Mouse (Mus musculus): Measurements from ENCODE around the gene Pkib. TPM values are rescaled to one million over a fixed set of nuclear protein-coding genes. Genes with fewer than 3 reads are reported as not detected.

The Pkib gene
- polyA plus RNA-seq, 1 experiment from 2014 or later, result 2.3 TPM

GRCm38 (mm10) chr10:57744128-57744765 is 112.5 kb downstream of the Pkib start:
- no peak overlapping the region for H3K4me2 ChIP-seq (ENCODE audit: low read depth, low read length)
- WGBS, result 53% methylated on average over 2 of the region's 2 CpGs
- no peaks in the 10 kb centered on the region; the same call in 1 of the 2 replicates for H3K27me3 ChIP-seq (ENCODE audit: control insufficient read depth, insufficient read depth, low read length)
- H3K36me3 ChIP-seq (ENCODE audit: control insufficient read depth, insufficient read depth, low read length), result no peaks in the 10 kb centered on the region
- no peaks in the 10 kb centered on the region for H3K4me1 ChIP-seq (ENCODE audit: control insufficient read depth, insufficient read depth, low read length)
- no peaks in the 10 kb centered on the region for H3K9me3 ChIP-seq (replicated peaks; ENCODE audit: control insufficient read depth, low read length)
- no peak overlapping the region for H3K27ac ChIP-seq (ENCODE audit: low read length)
- H3K9ac ChIP-seq (ENCODE audit: low read length), result no peak overlapping the region
- H3K4me3 ChIP-seq (replicated peaks; ENCODE audit: low read length), result no peak overlapping the region
- no peak for ATAC-seq (ENCODE audit: insufficient read depth, low FRiP score)

GRCm38 (mm10) chr10:57745452-57745851 is 113.7 kb downstream of the Pkib start:
- no peak for ATAC-seq (ENCODE audit: insufficient read depth, low FRiP score)
- Histone ChIP-seq H3K4me1 (ENCODE audit: control insufficient read depth, insufficient read depth, low read length) (no peaks in the 10 kb centered on the region), H3K9me3 (replicated peaks; ENCODE audit: control insufficient read depth, low read length) (no peaks in the 10 kb centered on the region), H3K36me3 (ENCODE audit: control insufficient read depth, insufficient read depth, low read length) (no peaks in the 10 kb centered on the region), H3K9ac (ENCODE audit: low read length) (no peak overlapping the region), H3K27ac (ENCODE audit: low read length) (no peak overlapping the region), H3K4me2 (ENCODE audit: low read depth, low read length) (no peak overlapping the region), H3K4me3 (replicated peaks; ENCODE audit: low read length) (no peak overlapping the region), H3K27me3 (ENCODE audit: control insufficient read depth, insufficient read depth, low read length) (no peaks in the 10 kb centered on the region; the same call in 1 of the 2 replicates)

GRCm38 (mm10) chr10:57747127-57747526 is 115.3 kb downstream of the Pkib start:
- no peaks in the 10 kb centered on the region for H3K4me1 ChIP-seq (ENCODE audit: control insufficient read depth, insufficient read depth, low read length)
- H3K27me3 ChIP-seq (ENCODE audit: control insufficient read depth, insufficient read depth, low read length), result no peaks in the 10 kb centered on the region
- no peak overlapping the region for H3K4me2 ChIP-seq (ENCODE audit: low read depth, low read length)
- no peak; the same call in 1 of the 2 replicates for ATAC-seq (ENCODE audit: insufficient read depth, low FRiP score)
- H3K27ac ChIP-seq (ENCODE audit: low read length), result no peak overlapping the region
- H3K9me3 ChIP-seq (replicated peaks; ENCODE audit: control insufficient read depth, low read length), result no peaks in the 10 kb centered on the region
- no peak overlapping the region for H3K4me3 ChIP-seq (replicated peaks; ENCODE audit: low read length)
- H3K9ac ChIP-seq (ENCODE audit: low read length), result no peak overlapping the region
- no peaks in the 10 kb centered on the region for H3K36me3 ChIP-seq (ENCODE audit: control insufficient read depth, insufficient read depth, low read length)

- no peak for ATAC-seq (ENCODE audit: insufficient read depth, low FRiP score)
- Histone ChIP-seq H3K4me1 (ENCODE audit: control insufficient read depth, insufficient read depth, low read length) (no peaks in the 10 kb centered on the region), H3K9me3 (replicated peaks; ENCODE audit: control insufficient read depth, low read length) (no peaks in the 10 kb centered on the region), H3K27me3 (ENCODE audit: control insufficient read depth, insufficient read depth, low read length) (no peaks in the 10 kb centered on the region), H3K9ac (ENCODE audit: low read length) (no peak overlapping the region), H3K4me3 (replicated peaks; ENCODE audit: low read length) (no peak overlapping the region), H3K27ac (ENCODE audit: low read length) (no peak overlapping the region), H3K36me3 (ENCODE audit: control insufficient read depth, insufficient read depth, low read length) (no peaks in the 10 kb centered on the region), H3K4me2 (ENCODE audit: low read depth, low read length) (no peak overlapping the region)
- WGBS, result 52% methylated on average over 1 of the region's 1 CpGs
Measured at GRCm38 (mm10) chr10:57753343-57753742, 121.6 kb downstream of the Pkib start.

- Histone ChIP-seq H3K9ac (ENCODE audit: low read length) (no peak overlapping the region), H3K36me3 (ENCODE audit: control insufficient read depth, insufficient read depth, low read length) (no peaks in the 10 kb centered on the region), H3K27me3 (ENCODE audit: control insufficient read depth, insufficient read depth, low read length) (no peaks in the 10 kb centered on the region), H3K4me1 (ENCODE audit: control insufficient read depth, insufficient read depth, low read length) (no peaks in the 10 kb centered on the region), H3K4me2 (ENCODE audit: low read depth, low read length) (no peak overlapping the region), H3K27ac (ENCODE audit: low read length) (no peak overlapping the region), H3K4me3 (replicated peaks; ENCODE audit: low read length) (no peak overlapping the region), H3K9me3 (replicated peaks; ENCODE audit: control insufficient read depth, low read length) (no peaks in the 10 kb centered on the region)
- ATAC-seq (ENCODE audit: insufficient read depth, low FRiP score), result no peak
- 89% methylated on average over 2 of the region's 2 CpGs for WGBS
Measured at GRCm38 (mm10) chr10:57755201-57755736, 123.5 kb downstream of the Pkib start.

GRCm38 (mm10) chr10:57758999-57759398 is 127.2 kb downstream of the Pkib start:
- ATAC-seq (ENCODE audit: insufficient read depth, low FRiP score), result no peak
- Histone ChIP-seq H3K9me3 (replicated peaks; ENCODE audit: control insufficient read depth, low read length) (no peaks in the 10 kb centered on the region), H3K27ac (ENCODE audit: low read length) (no peak overlapping the region), H3K9ac (ENCODE audit: low read length) (no peak overlapping the region), H3K4me3 (replicated peaks; ENCODE audit: low read length) (no peak overlapping the region), H3K27me3 (ENCODE audit: control insufficient read depth, insufficient read depth, low read length) (no peaks in the 10 kb centered on the region), H3K4me2 (ENCODE audit: low read depth, low read length) (no peak overlapping the region), H3K36me3 (ENCODE audit: control insufficient read depth, insufficient read depth, low read length) (no peaks in the 10 kb centered on the region), H3K4me1 (ENCODE audit: control insufficient read depth, insufficient read depth, low read length) (no peaks in the 10 kb centered on the region)
- WGBS, result 94% methylated on average over 2 of the region's 2 CpGs

GRCm38 (mm10) chr10:57760694-57761093 is 128.9 kb downstream of the Pkib start:
- Histone ChIP-seq H3K4me2 (ENCODE audit: low read depth, low read length) (no peak overlapping the region), H3K4me3 (replicated peaks; ENCODE audit: low read length) (no peak overlapping the region), H3K4me1 (ENCODE audit: control insufficient read depth, insufficient read depth, low read length) (no peaks in the 10 kb centered on the region), H3K9me3 (replicated peaks; ENCODE audit: control insufficient read depth, low read length) (no peaks in the 10 kb centered on the region), H3K36me3 (ENCODE audit: control insufficient read depth, insufficient read depth, low read length) (no peaks in the 10 kb centered on the region), H3K27ac (ENCODE audit: low read length) (no peak overlapping the region), H3K9ac (ENCODE audit: low read length) (no peak overlapping the region), H3K27me3 (ENCODE audit: control insufficient read depth, insufficient read depth, low read length) (no peaks in the 10 kb centered on the region)
- 62% methylated on average over 3 of the region's 3 CpGs for WGBS
- ATAC-seq (ENCODE audit: insufficient read depth, low FRiP score), result no peak

- Histone ChIP-seq H3K27me3 (ENCODE audit: control insufficient read depth, insufficient read depth, low read length) (no peaks in the 10 kb centered on the region), H3K9me3 (replicated peaks; ENCODE audit: control insufficient read depth, low read length) (no peaks in the 10 kb centered on the region), H3K4me2 (ENCODE audit: low read depth, low read length) (no peak overlapping the region), H3K4me1 (ENCODE audit: control insufficient read depth, insufficient read depth, low read length) (no peaks in the 10 kb centered on the region), H3K4me3 (replicated peaks; ENCODE audit: low read length) (no peak overlapping the region), H3K36me3 (ENCODE audit: control insufficient read depth, insufficient read depth, low read length) (no peaks in the 10 kb centered on the region), H3K27ac (ENCODE audit: low read length) (no peak overlapping the region), H3K9ac (ENCODE audit: low read length) (no peak overlapping the region)
- peak; percentile 89 for ATAC-seq (ENCODE audit: insufficient read depth, low FRiP score)
- 15% methylated on average over 1 of the region's 1 CpGs for WGBS
Measured at GRCm38 (mm10) chr10:57763044-57763443, 131.3 kb downstream of the Pkib start.

GRCm38 (mm10) chr10:57783289-57784130 is 151.7 kb downstream of the Pkib start:
- ATAC-seq (ENCODE audit: insufficient read depth, low FRiP score), result no peak
- Histone ChIP-seq H3K36me3 (ENCODE audit: control insufficient read depth, insufficient read depth, low read length) (no peaks in the 10 kb centered on the region), H3K9ac (ENCODE audit: low read length) (no peak overlapping the region), H3K27me3 (ENCODE audit: control insufficient read depth, insufficient read depth, low read length) (no peaks in the 10 kb centered on the region), H3K4me1 (ENCODE audit: control insufficient read depth, insufficient read depth, low read length) (peaks cover 15% of the 10 kb centered on the region), H3K4me2 (ENCODE audit: low read depth, low read length) (no peak overlapping the region), H3K27ac (ENCODE audit: low read length) (no peak overlapping the region; the same call in 1 of the 2 replicates), H3K4me3 (replicated peaks; ENCODE audit: low read length) (no peak overlapping the region), H3K9me3 (replicated peaks; ENCODE audit: control insufficient read depth, low read length) (no peaks in the 10 kb centered on the region)
- WGBS, result 40% methylated on average over 12 of the region's 13 CpGs
